Comparison of ENCODE assay signal across 14 mouse cellular contexts in the genomic region with DNA sequence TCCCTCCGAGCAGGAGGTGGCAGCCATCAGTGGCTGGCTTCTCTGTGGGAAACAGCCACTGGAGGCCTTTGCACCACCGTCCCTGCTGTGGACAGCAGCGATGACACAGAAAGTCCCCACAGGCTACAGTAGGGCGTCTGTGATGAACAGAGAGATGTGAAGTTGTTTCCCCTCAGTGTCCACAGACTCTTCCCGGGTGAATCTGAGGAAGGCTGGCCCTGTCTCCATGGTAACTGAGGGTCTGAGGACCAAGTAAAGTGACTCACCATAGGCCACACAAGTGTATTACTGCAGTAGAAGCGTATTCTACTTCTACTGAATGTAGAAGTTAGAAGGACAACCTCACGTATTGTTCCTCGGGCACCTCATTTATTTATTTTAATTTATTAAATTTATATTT. TPM values are rescaled to one million over a fixed set of nuclear protein-coding genes. Genes with fewer than 3 reads are reported as not detected.
DNase-seq lines count a peak whose midpoint lies in the region; ATAC-seq and TF ChIP-seq lines count a peak whose summit lies in the region.
"Had no signal": no experiment of that assay in that cellular context is flagged by ENCODE, and none has a peak within 500 bp of the region (broad histone marks: within the 10 kb centered on the region; RNA-seq: fewer than 3 reads in every experiment).

No protein-coding gene starts in this region.

- H3K4me2 ChIP-seq in forebrain, embryonic 13.5 days, result no peak overlapping the region
- no peak overlapping the region for H3K4me2 ChIP-seq in hindbrain, embryonic 16.5 days (ENCODE audit: low read length)
- no peak overlapping the region for H3K4me2 ChIP-seq in neural tube, embryonic 12.5 days (replicated peaks)
- no peak overlapping the region for H3K4me2 ChIP-seq in intestine, postnatal 0 days (replicated peaks; ENCODE audit: low read depth)
- H3K4me2 ChIP-seq: liver, embryonic 15.5 days had no signal

- no peak overlapping the region for H3K9ac ChIP-seq in forebrain, embryonic 13.5 days
- H3K9ac ChIP-seq in hindbrain, embryonic 16.5 days (ENCODE audit: low read depth, low read length), result no peak overlapping the region
- no peak overlapping the region for H3K9ac ChIP-seq in neural tube, embryonic 12.5 days
- no peak overlapping the region for H3K9ac ChIP-seq in intestine, postnatal 0 days (ENCODE audit: low read depth, low read length)
- H3K9ac ChIP-seq: liver, embryonic 15.5 days had no signal

- no peak overlapping the region for H3K4me3 ChIP-seq in forebrain, embryonic 13.5 days
- no peak overlapping the region for H3K4me3 ChIP-seq in hindbrain, embryonic 16.5 days (ENCODE audit: low read length)
- H3K4me3 ChIP-seq in neural tube, embryonic 12.5 days, result no peak overlapping the region
- no peak overlapping the region for H3K4me3 ChIP-seq in intestine, postnatal 0 days (ENCODE audit: low read depth, low read length)
- H3K4me3 ChIP-seq: gastrocnemius, adult 2 months; liver, embryonic 15.5 days; myocyte had no signal

- TF ChIP-seq CTCF in intestine, postnatal 0 days (IDR thresholded peaks at IDR 0.05; ENCODE audit: low read depth), result no peak

- peak overlapping the region; percentile 67 for H3K27ac ChIP-seq in forebrain, embryonic 13.5 days
- H3K27ac ChIP-seq in hindbrain, embryonic 16.5 days (ENCODE audit: low read depth, low read length), result 0 out of 2 replicates have a peak overlapping the region, but pooled peaks have one; percentile 40
- H3K27ac ChIP-seq in neural tube, embryonic 12.5 days, result peak overlapping the region; percentile 50; the same call in 1 of the 2 replicates
- H3K27ac ChIP-seq in intestine, postnatal 0 days (ENCODE audit: low read depth, low read length), result no peak overlapping the region
- H3K27ac ChIP-seq: gastrocnemius, adult 2 months; liver, embryonic 15.5 days had no signal

- peak; percentile 42; the same call in 1 of the 2 replicates for ATAC-seq in forebrain, embryonic 13.5 days
- ATAC-seq in hindbrain, embryonic 16.5 days, result 0 out of 2 replicates have a peak, but pooled peaks have one; percentile 32
- peak; percentile 22; the same call in 1 of the 2 replicates for ATAC-seq in neural tube, embryonic 12.5 days (ENCODE audit: low FRiP score, low read depth)
- ATAC-seq in intestine, postnatal 0 days, result no peak

- H3K4me1 ChIP-seq in forebrain, embryonic 13.5 days, result peaks cover 58% of the 10 kb centered on the region
- peaks cover 20% of the 10 kb centered on the region for H3K4me1 ChIP-seq in hindbrain, embryonic 16.5 days (ENCODE audit: control insufficient read depth, insufficient read depth, low read depth, low read length)
- H3K4me1 ChIP-seq in neural tube, embryonic 12.5 days, result peaks cover 41% of the 10 kb centered on the region
- H3K4me1 ChIP-seq in intestine, postnatal 0 days (replicated peaks; ENCODE audit: control insufficient read depth, insufficient read depth, low read length), result no peaks in the 10 kb centered on the region
- H3K4me1 ChIP-seq: liver, embryonic 15.5 days had no signal

- 66% methylated on average over 8 of the region's 8 CpGs for WGBS in forebrain, embryonic 13.5 days
- WGBS in hindbrain, embryonic 16.5 days, result 40% methylated on average over 8 of the region's 8 CpGs
- WGBS in neural tube, embryonic 12.5 days, result 65% methylated on average over 8 of the region's 8 CpGs
- 73% methylated on average over 8 of the region's 8 CpGs for WGBS in intestine, postnatal 0 days

- no peaks in the 10 kb centered on the region for H3K9me3 ChIP-seq in forebrain, embryonic 13.5 days (replicated peaks)
- H3K9me3 ChIP-seq in hindbrain, embryonic 16.5 days (ENCODE audit: control insufficient read depth, low read length), result 0 out of 2 replicates have a peak, but pooled peaks cover 3% of the 10 kb centered on the region
- no peaks in the 10 kb centered on the region for H3K9me3 ChIP-seq in neural tube, embryonic 12.5 days
- H3K9me3 ChIP-seq in intestine, postnatal 0 days (ENCODE audit: control insufficient read depth), result no peaks in the 10 kb centered on the region
- H3K9me3 ChIP-seq: liver, embryonic 15.5 days had no signal

- no peaks in the 10 kb centered on the region for H3K27me3 ChIP-seq in forebrain, embryonic 13.5 days
- H3K27me3 ChIP-seq in hindbrain, embryonic 16.5 days (replicated peaks; ENCODE audit: control insufficient read depth, insufficient read depth, low read length), result no peaks in the 10 kb centered on the region
- H3K27me3 ChIP-seq in neural tube, embryonic 12.5 days (replicated peaks), result no peaks in the 10 kb centered on the region
- no peaks in the 10 kb centered on the region for H3K27me3 ChIP-seq in intestine, postnatal 0 days (replicated peaks; ENCODE audit: control insufficient read depth, insufficient read depth, low read length)
- H3K27me3 ChIP-seq: liver, embryonic 15.5 days had no signal

- DNase-seq in brain, adult 2 months (ENCODE audit: low read depth, low spot score), result peak; percentile 58
- no peak for DNase-seq in ovary, postnatal 14 days (ENCODE audit: low spot score)
- no peak for DNase-seq in adipocyte (ENCODE audit: low spot score)
- no peak for DNase-seq in frontal cortex, postnatal 14 days (ENCODE audit: low spot score in 2 of 2)
- DNase-seq: gastrocnemius, adult 2 months; heart, postnatal 36 days; kidney, adult 8-10 months; lung, postnatal 36 days had no signal

- H3K36me3 ChIP-seq in forebrain, embryonic 13.5 days (ENCODE audit: poor library complexity, severe bottlenecking), result no peaks in the 10 kb centered on the region
- no peaks in the 10 kb centered on the region for H3K36me3 ChIP-seq in hindbrain, embryonic 16.5 days (ENCODE audit: control insufficient read depth, insufficient read depth, low read length)
- no peaks in the 10 kb centered on the region for H3K36me3 ChIP-seq in neural tube, embryonic 12.5 days
- H3K36me3 ChIP-seq in intestine, postnatal 0 days (ENCODE audit: control insufficient read depth, insufficient read depth), result no peaks in the 10 kb centered on the region
- H3K36me3 ChIP-seq: liver, embryonic 15.5 days had no signal

RNA-seq across cellular contexts. Expression of gene Calm1, which starts 27.4 kb away (rescaled TPM):
- 1,816 and 2,096 TPM in 2 replicates for polyA plus RNA-seq in forebrain, embryonic 13.5 days (2015; fragmentation: Nextera tagmentation; extraction: Ambion mirVana)
- 2,854 and 3,176 TPM in 2 replicates for polyA plus RNA-seq in hindbrain, embryonic 16.5 days (2015; fragmentation: Nextera tagmentation; extraction: Ambion mirVana)
- polyA plus RNA-seq in neural tube, embryonic 12.5 days (2016; fragmentation: Nextera tagmentation; extraction: Ambion mirVana), result 1,755 and 1,801 TPM in 2 replicates
- 3,331 and 3,461 TPM in 2 replicates for polyA plus RNA-seq in intestine, postnatal 0 days (2015; fragmentation: Nextera tagmentation; extraction: Ambion mirVana)
